Mouse (Mus musculus) lung, embryonic 16.5 days (tissue): ENCODE data around the gene Gm4969. TPM values are rescaled to one million over a fixed set of nuclear protein-coding genes. Genes with fewer than 3 reads are reported as not detected.

ENCODE experiments used
- ATAC-seq: fragments of 200-750 bp; cut with Nextera tagmentation; 2 replicates; pipeline ENCODE4 v1.8.0; 2017; ENCODE audit warnings: low read depth, mild to moderate bottlenecking, moderate library complexity
- H3K27ac ChIP-seq: fragments of 300-500 bp; sonication (generic); 2 replicates; pipeline ENCODE4 v1.5.1; 2014; ENCODE audit warnings: mild to moderate bottlenecking, control low read depth, low read length
- H3K27me3 ChIP-seq: fragments of 300-500 bp; sonication (generic); 2 replicates; pipeline ENCODE4 v1.6.1; 2014; ENCODE audit warnings: low read depth, low read length, mixed read lengths; ENCODE audit not compliant: control insufficient read depth, insufficient read depth
- H3K36me3 ChIP-seq: fragments of 300-500 bp; sonication (generic); 2 replicates; pipeline ENCODE4 v1.6.1; 2014; ENCODE audit warnings: low read length; ENCODE audit not compliant: control insufficient read depth, insufficient read depth
- H3K4me1 ChIP-seq: fragments of 300-500 bp; sonication (generic); replicated peaks from 2 replicates; pipeline ENCODE4 v1.6.1; 2014; ENCODE audit warnings: low read length, mixed read lengths; ENCODE audit not compliant: control insufficient read depth, insufficient read depth
- H3K4me2 ChIP-seq: fragments of 300-500 bp; sonication (generic); 2 replicates; pipeline ENCODE4 v1.6.1; 2014; ENCODE audit warnings: low read depth, low read length, control low read depth
- H3K4me3 ChIP-seq: fragments of 300-500 bp; sonication (generic); 2 replicates; pipeline ENCODE4 v1.5.1; 2014; ENCODE audit warnings: mild to moderate bottlenecking, low read length, control low read depth
- H3K9ac ChIP-seq: fragments of 300-500 bp; sonication (generic); 2 replicates; pipeline ENCODE4 v1.6.1; 2014; ENCODE audit warnings: low read length, control low read depth
- H3K9me3 ChIP-seq: fragments of 300-500 bp; sonication (generic); 2 replicates; pipeline ENCODE4 v1.6.1; 2016; ENCODE audit warnings: low read length; ENCODE audit not compliant: control insufficient read depth
- WGBS: fragments of 180-500 bp; shearing (Covaris S2); extraction: QIAGEN DNeasy Blood & Tissue Kit; methylation state at CpG from one replicate; pipeline ENCODE4 v1.1.7; 2014; 5-methylcytosine and 5-hydroxymethylcytosine counted together
- polyA plus RNA-seq: library from polyadenylated mRNA; unstranded; fragments of >200 nt; fragmentation: Nextera tagmentation; extraction: Ambion mirVana; gene quantifications from 2 replicates; pipeline ENCODE4 v1.2.1, GENCODE M21; 2015

Gm4969 gene
- polyA plus RNA-seq, 1 experiment from 2014 or later: 2.2 TPM

DNA sequence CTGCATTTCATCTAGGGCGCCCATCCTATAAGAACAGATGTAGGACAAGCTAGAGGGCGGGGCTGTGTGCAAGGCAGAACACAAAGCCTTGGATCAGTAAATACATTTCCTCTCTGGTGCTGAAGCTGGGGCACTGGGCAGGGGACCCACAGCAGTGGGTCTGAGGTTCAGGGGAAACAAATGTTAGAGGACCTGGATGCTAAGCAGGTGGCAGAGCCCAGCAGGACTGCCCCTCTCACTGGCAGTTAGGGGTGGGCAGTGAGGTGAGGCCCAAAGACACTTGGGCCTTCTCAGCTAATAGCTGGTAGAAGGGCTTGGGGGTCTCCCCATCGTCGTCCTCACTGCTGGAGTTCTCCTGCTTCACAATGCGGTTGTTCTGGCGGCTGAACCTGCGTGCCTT lies 19.4 kb downstream of the Gm4969 start:
- no peaks in the 10 kb centered on the region for H3K36me3 ChIP-seq
- no peak overlapping the region for H3K9ac ChIP-seq
- H3K4me2 ChIP-seq: no peak overlapping the region
- no peak overlapping the region for H3K4me3 ChIP-seq
- H3K27ac ChIP-seq: no peak overlapping the region
- no peak for ATAC-seq
- 67% methylated on average over 7 of the region's 7 CpGs for WGBS
- H3K9me3 ChIP-seq: no peaks in the 10 kb centered on the region
- H3K4me1 ChIP-seq: peaks cover 11% of the 10 kb centered on the region
- H3K27me3 ChIP-seq: no peaks in the 10 kb centered on the region

DNA sequence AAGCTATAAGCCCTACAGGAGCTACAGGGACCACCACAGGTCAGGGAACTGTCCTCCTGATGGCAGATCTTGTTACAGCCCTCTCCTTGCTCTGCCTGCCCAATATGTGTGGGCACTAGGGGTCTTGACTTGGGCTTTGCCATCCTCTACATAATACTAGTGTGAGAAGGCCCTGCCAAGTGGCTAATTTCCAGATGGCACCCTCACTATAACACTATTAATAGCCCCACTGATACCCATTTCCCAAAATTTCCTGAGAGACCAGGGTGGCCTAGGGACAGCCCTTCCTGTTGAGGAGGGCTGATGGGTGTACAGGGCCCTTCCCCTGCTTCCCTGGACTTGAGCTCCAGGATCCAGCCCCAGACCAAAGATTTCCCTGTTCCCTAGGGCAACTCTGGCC lies 20.3 kb downstream of the Gm4969 start:
- Histone ChIP-seq H3K36me3 (no peaks in the 10 kb centered on the region), H3K4me1 (peaks cover 18% of the 10 kb centered on the region), H3K9ac (no peak overlapping the region), H3K27me3 (no peaks in the 10 kb centered on the region), H3K27ac (no peak overlapping the region), H3K4me3 (no peak overlapping the region), H3K9me3 (no peaks in the 10 kb centered on the region), H3K4me2 (no peak overlapping the region)
- no peak for ATAC-seq

DNA sequence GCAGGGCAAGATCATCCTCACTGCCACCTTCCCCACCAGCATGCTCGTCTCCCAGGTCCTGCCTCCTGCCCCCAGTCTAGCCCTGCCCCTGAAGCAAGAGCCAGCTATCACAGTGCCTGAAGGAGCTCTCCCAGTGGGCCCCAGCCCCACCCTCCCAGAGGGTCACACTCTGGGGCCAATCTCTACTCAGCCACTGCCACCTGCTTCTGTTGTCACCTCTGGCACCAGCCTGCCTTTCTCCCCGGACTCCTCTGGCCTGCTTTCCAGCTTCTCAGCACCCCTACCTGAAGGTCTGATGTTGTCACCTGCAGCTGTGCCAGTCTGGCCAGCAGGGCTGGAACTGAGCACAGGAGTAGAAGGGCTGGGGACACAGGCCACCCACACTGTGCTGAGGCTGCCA lies 21.0 kb downstream of the Gm4969 start:
- no peak overlapping the region for H3K4me3 ChIP-seq
- no peak for ATAC-seq

DNA sequence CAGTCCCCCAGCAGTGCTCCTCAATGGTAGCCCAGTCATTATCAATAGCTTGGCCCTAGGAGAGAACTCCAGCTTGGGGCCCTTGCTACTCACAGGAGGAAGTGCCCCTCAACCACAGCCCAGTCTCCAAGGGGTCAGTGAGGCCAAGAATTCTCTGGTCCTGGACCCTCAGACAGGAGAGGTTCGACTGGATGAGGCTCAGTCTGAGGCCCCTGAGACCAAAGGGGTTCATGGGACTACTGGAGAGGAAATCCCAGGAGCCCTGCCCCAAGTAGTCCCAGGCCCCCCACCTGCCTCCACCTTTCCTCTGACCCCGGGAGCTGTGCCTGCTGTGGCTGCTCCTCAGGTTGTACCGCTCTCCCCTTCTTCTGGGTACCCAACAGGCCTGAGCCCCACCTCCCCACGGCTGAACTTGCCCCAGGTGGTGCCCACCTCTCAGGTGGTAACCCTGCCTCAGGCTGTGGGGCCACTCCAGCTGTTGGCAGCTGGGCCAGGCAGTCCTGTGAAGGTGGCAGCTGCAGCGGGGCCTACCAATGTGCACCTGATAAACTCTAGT lies 21.7 kb downstream of the Gm4969 start:
- H3K4me3 ChIP-seq: peak overlapping the region; percentile 67
- H3K27ac ChIP-seq: no peak overlapping the region
- peak overlapping the region; percentile 91 for H3K9ac ChIP-seq
- H3K4me2 ChIP-seq: peak overlapping the region; percentile 91
- no peaks in the 10 kb centered on the region for H3K27me3 ChIP-seq
- no peak for ATAC-seq
- no peaks in the 10 kb centered on the region for H3K9me3 ChIP-seq
- WGBS: 49% methylated on average over 5 of the region's 5 CpGs
- 0 out of 2 replicates have a peak, but pooled peaks cover 2% of the 10 kb centered on the region for H3K36me3 ChIP-seq
- H3K4me1 ChIP-seq: peaks cover 27% of the 10 kb centered on the region

More for the DNA sequence above, 21.0 kb downstream of the Gm4969 start:
- H3K27ac ChIP-seq: no peak overlapping the region
- peaks cover 24% of the 10 kb centered on the region for H3K4me1 ChIP-seq
- no peak overlapping the region for H3K9ac ChIP-seq
- 55% methylated on average over 2 of the region's 2 CpGs for WGBS
- H3K4me2 ChIP-seq: no peak overlapping the region
- H3K27me3 ChIP-seq: no peaks in the 10 kb centered on the region
- no peaks in the 10 kb centered on the region for H3K9me3 ChIP-seq
- H3K36me3 ChIP-seq: no peaks in the 10 kb centered on the region

DNA sequence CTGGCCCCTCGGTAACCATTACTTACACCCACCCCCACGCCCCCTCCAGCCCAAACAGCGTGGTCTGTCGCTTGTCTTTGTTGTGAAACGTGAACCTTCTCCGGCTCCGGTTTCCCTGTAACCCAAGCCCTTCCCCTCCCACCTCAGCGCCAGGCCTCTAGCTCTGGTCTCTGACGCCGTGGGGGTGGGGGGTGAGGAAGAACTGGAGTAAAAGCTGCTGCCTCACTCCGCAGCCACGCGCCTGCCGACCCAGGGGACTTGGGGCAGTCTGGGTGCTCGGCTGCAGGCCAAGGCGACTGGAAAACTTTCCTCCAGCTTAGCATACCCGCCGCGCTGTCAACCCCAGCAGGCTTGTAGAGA lies 22.4 kb downstream of the Gm4969 start:
- peaks cover 27% of the 10 kb centered on the region for H3K4me1 ChIP-seq
- H3K9me3 ChIP-seq: no peaks in the 10 kb centered on the region
- peak overlapping the region; percentile 91 for H3K9ac ChIP-seq
- peak overlapping the region; percentile 99 for H3K27ac ChIP-seq
- 0 out of 2 replicates have a peak, but pooled peaks cover 2% of the 10 kb centered on the region for H3K36me3 ChIP-seq
- under 1% methylated on average over 19 of the region's 19 CpGs for WGBS
- peak overlapping the region; percentile 91 for H3K4me2 ChIP-seq
- peak; percentile 23 for ATAC-seq
- no peaks in the 10 kb centered on the region for H3K27me3 ChIP-seq
- peak overlapping the region; percentile 67 for H3K4me3 ChIP-seq

DNA sequence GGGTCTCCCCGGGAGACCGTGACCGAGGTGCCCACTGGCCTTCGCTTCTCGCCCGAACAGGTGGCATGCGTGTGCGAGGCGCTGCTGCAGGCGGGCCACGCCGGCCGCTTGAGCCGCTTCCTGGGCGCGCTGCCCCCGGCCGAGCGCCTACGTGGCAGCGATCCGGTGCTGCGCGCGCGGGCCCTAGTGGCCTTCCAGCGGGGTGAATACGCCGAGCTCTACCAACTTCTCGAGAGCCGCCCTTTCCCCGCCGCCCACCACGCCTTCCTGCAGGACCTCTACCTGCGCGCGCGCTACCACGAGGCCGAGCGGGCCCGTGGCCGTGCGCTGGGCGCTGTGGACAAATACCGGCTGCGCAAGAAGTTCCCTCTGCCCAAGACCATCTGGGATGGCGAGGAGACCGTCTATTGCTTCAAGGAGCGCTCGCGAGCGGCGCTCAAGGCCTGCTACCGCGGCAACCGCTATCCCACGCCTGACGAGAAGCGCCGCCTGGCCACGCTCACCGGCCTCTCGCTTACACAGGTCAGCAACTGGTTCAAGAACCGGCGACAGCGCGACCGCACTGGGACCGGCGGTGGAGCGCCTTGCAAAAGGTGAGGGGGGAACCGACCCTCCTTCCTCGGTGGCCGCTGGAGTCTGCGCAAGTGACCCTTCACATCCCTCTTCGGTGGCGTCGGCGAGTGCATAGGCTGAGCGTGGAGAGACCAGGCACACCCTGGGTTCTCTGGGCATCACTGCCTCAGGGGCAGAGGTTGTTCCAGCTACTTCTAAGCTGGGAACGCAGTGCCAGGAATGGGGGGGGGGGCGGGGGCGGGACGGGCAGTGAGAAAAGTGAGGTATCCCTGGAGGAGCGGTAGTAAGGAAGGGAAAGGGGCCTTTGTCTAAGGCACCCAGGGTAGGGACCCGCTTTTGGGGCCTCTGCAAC lies 23.1 kb downstream of the Gm4969 start:
- H3K27ac ChIP-seq: peak overlapping the region; percentile 99

DNA sequence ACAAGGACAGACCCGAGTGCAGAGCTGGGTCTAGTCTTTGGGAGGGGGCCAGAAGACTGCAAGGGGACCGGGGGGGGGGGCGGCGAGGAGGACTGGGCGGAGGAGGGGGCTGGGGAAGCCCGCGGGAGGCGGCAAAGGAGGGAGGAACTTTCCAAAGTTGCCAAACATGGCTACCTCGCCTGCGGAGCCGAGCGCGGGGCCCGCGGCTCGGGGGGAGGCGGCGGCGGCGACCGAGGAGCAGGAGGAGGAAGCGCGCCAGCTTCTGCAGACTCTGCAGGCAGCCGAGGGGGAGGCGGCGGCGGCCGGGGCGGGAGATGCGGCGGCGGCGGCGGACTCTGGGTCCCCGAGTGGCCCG lies 23.7 kb downstream of the Gm4969 start, which contains the start of gene Six5:
TSS of gene Six5 (plus strand) at position 124 of the 355 bp plus-strand sequence.
- no peaks in the 10 kb centered on the region for H3K9me3 ChIP-seq
- no peaks in the 10 kb centered on the region for H3K27me3 ChIP-seq
- H3K9ac ChIP-seq: peak within 1 kb of the TSS; percentile 91
- peak within 1 kb of the TSS; percentile 67 for H3K4me3 ChIP-seq
- peak; percentile 0; the same call in 1 of the 2 replicates for ATAC-seq
- peak within 1 kb of the TSS; percentile 91 for H3K4me2 ChIP-seq
- H3K4me1 ChIP-seq: peaks cover 27% of the 10 kb centered on the region
- WGBS: 0% methylated on average over 24 of the region's 36 CpGs
- H3K36me3 ChIP-seq: 0 out of 2 replicates have a peak, but pooled peaks cover 2% of the 10 kb centered on the region
- H3K27ac ChIP-seq: peak within 1 kb of the TSS; percentile 99

More for the DNA sequence above, 23.1 kb downstream of the Gm4969 start:
- H3K4me2 ChIP-seq: peak overlapping the region; percentile 91
- H3K9me3 ChIP-seq: no peaks in the 10 kb centered on the region
- under 1% methylated on average over 84 of the region's 87 CpGs for WGBS
- no peak for ATAC-seq
- no peaks in the 10 kb centered on the region for H3K27me3 ChIP-seq
- peak overlapping the region; percentile 67 for H3K4me3 ChIP-seq
- H3K4me1 ChIP-seq: peaks cover 27% of the 10 kb centered on the region
- H3K9ac ChIP-seq: peak overlapping the region; percentile 91
- 0 out of 2 replicates have a peak, but pooled peaks cover 2% of the 10 kb centered on the region for H3K36me3 ChIP-seq

DNA sequence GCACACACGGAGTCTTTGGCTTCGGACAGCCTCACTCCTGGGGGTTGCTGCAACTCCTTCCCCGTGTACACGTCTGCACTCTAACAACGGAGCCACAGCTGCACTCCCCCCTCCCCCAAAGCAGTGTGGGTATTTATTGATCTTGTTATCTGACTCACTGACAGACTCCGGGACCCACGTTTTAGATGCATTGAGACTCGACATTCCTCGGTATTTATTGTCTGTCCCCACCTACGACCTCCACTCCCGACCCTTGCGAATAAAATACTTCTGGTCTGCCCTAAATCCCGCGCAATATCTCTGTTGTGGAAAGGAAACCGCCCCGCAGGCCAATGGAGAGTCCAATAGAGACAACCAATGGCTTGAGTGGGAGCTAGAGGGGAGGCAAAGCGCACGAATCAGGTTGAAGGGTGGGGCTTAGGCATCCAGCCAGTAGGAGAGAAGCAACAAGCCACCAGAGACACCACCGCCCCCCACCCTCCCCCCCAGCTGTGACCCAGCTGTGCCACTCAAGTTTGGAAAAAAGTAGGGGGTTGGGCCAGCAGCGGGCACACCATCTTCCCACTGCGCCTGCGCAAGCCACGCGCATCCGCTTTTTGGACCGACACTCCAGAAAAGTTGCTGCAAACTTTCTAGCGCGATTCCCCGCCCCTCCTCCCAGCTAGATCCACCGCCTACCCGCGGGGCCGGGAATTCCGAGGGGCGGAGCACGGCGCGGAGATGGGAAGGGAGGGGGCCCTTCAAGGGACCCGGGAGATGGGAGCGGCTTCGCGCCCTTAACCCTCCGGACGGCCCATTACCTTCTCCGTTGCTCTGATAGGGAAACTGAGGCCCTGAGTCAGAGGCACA lies 24.4 kb downstream of the Gm4969 start:
- under 1% methylated on average over 45 of the region's 45 CpGs for WGBS
- Histone ChIP-seq H3K36me3 (0 out of 2 replicates have a peak, but pooled peaks cover 2% of the 10 kb centered on the region), H3K4me2 (peak overlapping the region; percentile 91), H3K27ac (peak overlapping the region; percentile 99), H3K4me3 (peak overlapping the region; percentile 67), H3K27me3 (no peaks in the 10 kb centered on the region), H3K9me3 (no peaks in the 10 kb centered on the region), H3K9ac (peak overlapping the region; percentile 91), H3K4me1 (peaks cover 27% of the 10 kb centered on the region)
- ATAC-seq: peak; percentile 87
